Mouse (Mus musculus) limb, embryonic 15.5 days (tissue): ENCODE measurements at regions not wholly inside any gene's neighbourhood (a gene's known extent, or its start where the extent isn't known, plus 50 kb on each side); places are given as distances from the start of the nearest gene placed in this dataset.

Experiments used
- ATAC-seq: fragments of 200-750 bp; cut with Nextera tagmentation; 2 replicates; pipeline ENCODE4 v1.8.0; 2017; ENCODE audit warnings: low read depth, moderate TSS enrichment; ENCODE audit not compliant: insufficient number of reproducible peaks, low FRiP score, low TSS enrichment
- H3K27ac ChIP-seq: fragments of 300-500 bp; sonication (generic); 2 replicates; pipeline ENCODE4 v1.5.1; 2015; ENCODE audit warnings: moderate library complexity, mild to moderate bottlenecking, inconsistent platforms
- H3K27me3 ChIP-seq: fragments of 300-500 bp; sonication (generic); 2 replicates; pipeline ENCODE4 v1.6.1; 2015; ENCODE audit warnings: inconsistent platforms
- H3K36me3 ChIP-seq: fragments of 300-500 bp; sonication (generic); 2 replicates; pipeline ENCODE4 v1.6.1; 2015; ENCODE audit warnings: inconsistent platforms
- H3K4me1 ChIP-seq: fragments of 300-500 bp; sonication (generic); 2 replicates; pipeline ENCODE4 v1.6.1; 2015; ENCODE audit warnings: inconsistent platforms
- H3K4me2 ChIP-seq: fragments of 300-500 bp; sonication (generic); 2 replicates; pipeline ENCODE4 v1.6.1; 2015; ENCODE audit warnings: mild to moderate bottlenecking, inconsistent platforms
- H3K4me3 ChIP-seq: fragments of 300-500 bp; sonication (generic); 2 replicates; pipeline ENCODE4 v1.5.1; 2015; ENCODE audit warnings: mild to moderate bottlenecking, inconsistent platforms
- H3K9ac ChIP-seq: fragments of 300-500 bp; sonication (generic); 2 replicates; pipeline ENCODE4 v1.6.1; 2015; ENCODE audit warnings: inconsistent platforms
- H3K9me3 ChIP-seq: fragments of 300-500 bp; sonication (generic); 2 replicates; pipeline ENCODE4 v1.6.1; 2016; ENCODE audit warnings: inconsistent platforms
- WGBS: fragments of 180-500 bp; shearing (Covaris S2); methylation state at CpG from one replicate; pipeline ENCODE4 v1.1.7; 2015; 5-methylcytosine and 5-hydroxymethylcytosine counted together

DNA sequence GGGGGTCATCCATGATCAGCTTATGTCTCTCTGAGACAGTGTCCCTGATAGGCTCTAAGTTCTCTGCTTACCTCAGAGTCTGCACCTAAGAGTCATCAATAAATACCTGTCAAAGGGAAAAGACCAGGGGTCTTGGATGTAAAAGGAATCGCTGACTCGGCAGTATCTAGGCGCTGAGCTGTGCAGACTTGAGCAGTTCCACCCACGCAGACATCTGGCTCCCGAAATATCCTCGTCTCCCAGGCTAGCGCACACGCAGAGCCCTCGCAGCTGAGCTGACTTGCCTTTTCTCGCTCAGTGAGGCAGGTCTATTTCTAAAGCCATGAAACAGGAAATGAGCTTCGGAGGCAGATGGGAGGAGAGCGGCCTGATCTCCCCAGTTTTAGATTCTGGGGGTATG, 412.1 kb downstream of the Matn1 start:
- no peaks in the 10 kb centered on the region for H3K36me3 ChIP-seq
- 60% methylated on average over 12 of the region's 12 CpGs for WGBS

GRCm38 (mm10) chr4:131363030-131363429, 418.8 kb downstream of the Matn1 start:
- no peaks in the 10 kb centered on the region for H3K27me3 ChIP-seq
- no peak overlapping the region for H3K4me3 ChIP-seq
- H3K4me2 ChIP-seq = no peak overlapping the region
- WGBS = 70% methylated on average over 1 of the region's 1 CpGs
- ATAC-seq = no peak
- no peak overlapping the region for H3K9ac ChIP-seq
- H3K4me1 ChIP-seq = no peaks in the 10 kb centered on the region
- no peaks in the 10 kb centered on the region for H3K36me3 ChIP-seq
- no peak overlapping the region for H3K27ac ChIP-seq
- no peaks in the 10 kb centered on the region for H3K9me3 ChIP-seq

More for the DNA sequence above, 412.1 kb downstream of the Matn1 start:
- Histone ChIP-seq H3K4me1 (no peaks in the 10 kb centered on the region), H3K9ac (no peak overlapping the region), H3K27ac (no peak overlapping the region), H3K9me3 (no peaks in the 10 kb centered on the region), H3K4me3 (no peak overlapping the region), H3K27me3 (no peaks in the 10 kb centered on the region), H3K4me2 (no peak overlapping the region)
- no peak for ATAC-seq

GRCm38 (mm10) chr4:131364671-131365252, 420.6 kb downstream of the Matn1 start:
- no peak for ATAC-seq
- Histone ChIP-seq H3K4me3 (no peak overlapping the region), H3K27ac (no peak overlapping the region)

GRCm38 (mm10) chr4:131366006-131366405, 421.8 kb downstream of the Matn1 start:
- H3K4me1 ChIP-seq = no peaks in the 10 kb centered on the region
- ATAC-seq = no peak
- H3K36me3 ChIP-seq = no peaks in the 10 kb centered on the region
- no peak overlapping the region for H3K27ac ChIP-seq
- no peak overlapping the region for H3K9ac ChIP-seq
- H3K27me3 ChIP-seq = no peaks in the 10 kb centered on the region
- H3K4me3 ChIP-seq = no peak overlapping the region
- WGBS = 58% methylated on average over 2 of the region's 2 CpGs
- no peak overlapping the region for H3K4me2 ChIP-seq
- no peaks in the 10 kb centered on the region for H3K9me3 ChIP-seq

More at GRCm38 (mm10) chr4:131364671-131365252, 420.6 kb downstream of the Matn1 start:
- H3K36me3 ChIP-seq = no peaks in the 10 kb centered on the region
- WGBS = 40% methylated on average over 6 of the region's 6 CpGs
- no peak overlapping the region for H3K4me2 ChIP-seq
- H3K27me3 ChIP-seq = no peaks in the 10 kb centered on the region
- no peaks in the 10 kb centered on the region for H3K9me3 ChIP-seq
- no peaks in the 10 kb centered on the region for H3K4me1 ChIP-seq
- no peak overlapping the region for H3K9ac ChIP-seq

- H3K9ac ChIP-seq = no peak overlapping the region
- no peak for ATAC-seq
- no peaks in the 10 kb centered on the region for H3K36me3 ChIP-seq
- H3K4me2 ChIP-seq = no peak overlapping the region
- H3K9me3 ChIP-seq = no peaks in the 10 kb centered on the region
- WGBS = 26% methylated on average over 1 of the region's 1 CpGs
- no peak overlapping the region for H3K4me3 ChIP-seq
- no peak overlapping the region for H3K27ac ChIP-seq
- no peaks in the 10 kb centered on the region for H3K4me1 ChIP-seq
- no peaks in the 10 kb centered on the region for H3K27me3 ChIP-seq
Measured at GRCm38 (mm10) chr4:131366656-131367055, 422.5 kb downstream of the Matn1 start.

GRCm38 (mm10) chr4:131372517-131372916, 428.3 kb downstream of the Matn1 start:
- no peak for ATAC-seq
- no peak overlapping the region for H3K4me2 ChIP-seq
- H3K9ac ChIP-seq = no peak overlapping the region
- H3K27me3 ChIP-seq = no peaks in the 10 kb centered on the region
- no peaks in the 10 kb centered on the region for H3K9me3 ChIP-seq
- no peaks in the 10 kb centered on the region for H3K36me3 ChIP-seq
- no peak overlapping the region for H3K4me3 ChIP-seq
- H3K27ac ChIP-seq = no peak overlapping the region
- WGBS = 79% methylated on average over 16 of the region's 16 CpGs
- H3K4me1 ChIP-seq = no peaks in the 10 kb centered on the region

DNA sequence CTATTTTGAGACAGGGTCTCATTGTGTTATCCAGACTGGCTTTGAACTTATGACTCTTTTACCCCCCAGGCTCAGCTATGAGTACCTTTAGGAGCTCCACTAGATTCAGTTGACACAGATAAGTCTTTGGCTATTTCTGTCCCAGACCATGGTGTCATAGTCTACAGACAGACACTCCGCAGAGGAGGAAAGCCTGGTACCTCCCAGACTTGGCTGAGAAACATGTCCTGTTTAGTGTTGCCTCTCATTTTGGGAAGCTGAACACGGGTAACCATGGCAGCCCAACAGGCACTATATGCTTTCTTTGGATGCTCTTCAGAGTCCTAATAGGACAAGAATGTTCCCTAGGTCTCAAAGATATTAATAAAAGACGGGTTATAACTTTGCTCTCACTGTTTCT, 429.0 kb downstream of the Matn1 start:
- no peak overlapping the region for H3K4me2 ChIP-seq
- 78% methylated on average over 3 of the region's 3 CpGs for WGBS
- no peaks in the 10 kb centered on the region for H3K27me3 ChIP-seq
- H3K9ac ChIP-seq = no peak overlapping the region
- ATAC-seq = no peak
- no peaks in the 10 kb centered on the region for H3K36me3 ChIP-seq
- H3K9me3 ChIP-seq = no peaks in the 10 kb centered on the region
- no peak overlapping the region for H3K27ac ChIP-seq
- no peak overlapping the region for H3K4me3 ChIP-seq
- H3K4me1 ChIP-seq = no peaks in the 10 kb centered on the region

- H3K9ac ChIP-seq = no peak overlapping the region
- no peak overlapping the region for H3K4me2 ChIP-seq
- no peaks in the 10 kb centered on the region for H3K9me3 ChIP-seq
- H3K27me3 ChIP-seq = no peaks in the 10 kb centered on the region
- 89% methylated on average over 6 of the region's 6 CpGs for WGBS
- H3K4me3 ChIP-seq = no peak overlapping the region
- no peaks in the 10 kb centered on the region for H3K4me1 ChIP-seq
- H3K36me3 ChIP-seq = no peaks in the 10 kb centered on the region
- H3K27ac ChIP-seq = no peak overlapping the region
- no peak for ATAC-seq
Measured at GRCm38 (mm10) chr4:131374527-131375290, 430.5 kb downstream of the Matn1 start.

DNA sequence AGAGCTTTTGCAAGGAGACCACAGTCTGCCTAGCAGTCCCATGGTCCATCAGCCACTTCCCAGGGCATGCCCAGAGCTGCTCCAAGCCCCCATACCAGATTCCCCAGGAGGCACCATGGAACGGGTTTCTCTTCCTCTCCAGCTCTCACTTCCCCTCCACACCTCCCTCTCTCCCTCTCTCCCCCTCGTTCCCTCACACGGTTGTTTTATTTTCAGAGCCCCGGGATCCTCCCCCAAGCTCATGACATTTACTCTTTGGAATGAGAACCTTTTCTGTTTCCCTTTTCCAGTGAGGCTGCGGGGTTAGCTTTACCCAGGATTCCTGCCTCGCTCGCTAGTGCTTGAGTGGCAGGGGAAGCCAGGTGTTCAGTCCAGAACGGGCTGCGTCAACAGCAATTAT, 436.9 kb downstream of the Matn1 start:
- Histone ChIP-seq H3K27me3 (no peaks in the 10 kb centered on the region), H3K9ac (no peak overlapping the region), H3K4me3 (no peak overlapping the region), H3K4me2 (0 out of 2 replicates have a peak overlapping the region, but pooled peaks have one; percentile 5), H3K4me1 (peaks cover 23% of the 10 kb centered on the region), H3K27ac (0 out of 2 replicates have a peak overlapping the region, but pooled peaks have one; percentile 17), H3K9me3 (no peaks in the 10 kb centered on the region), H3K36me3 (no peaks in the 10 kb centered on the region)
- no peak for ATAC-seq
- WGBS = 30% methylated on average over 9 of the region's 9 CpGs

DNA sequence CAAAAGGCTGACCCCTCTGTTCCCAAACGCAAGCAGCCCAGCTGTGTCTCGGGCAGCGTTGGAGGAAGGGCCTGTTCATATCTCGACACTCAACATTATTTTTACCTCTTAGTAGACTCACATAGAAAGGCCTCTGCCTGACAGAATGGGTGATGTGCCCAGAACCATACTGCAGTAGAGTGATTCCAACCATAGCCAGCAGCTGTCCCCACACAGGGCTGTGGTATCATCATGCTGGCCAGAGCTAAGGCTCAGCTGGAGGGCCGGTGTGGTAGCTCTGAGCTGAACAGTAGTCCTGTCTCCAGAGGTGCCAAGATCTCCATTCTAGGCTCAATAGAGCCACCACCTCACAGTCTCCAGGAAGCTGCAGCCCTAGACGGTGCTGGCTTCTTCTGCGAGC, 437.3 kb downstream of the Matn1 start:
- Histone ChIP-seq H3K4me1 (peaks cover 23% of the 10 kb centered on the region), H3K27ac (no peak overlapping the region), H3K9me3 (no peaks in the 10 kb centered on the region), H3K36me3 (no peaks in the 10 kb centered on the region), H3K9ac (no peak overlapping the region), H3K4me2 (no peak overlapping the region), H3K27me3 (no peaks in the 10 kb centered on the region), H3K4me3 (no peak overlapping the region)
- WGBS = 72% methylated on average over 7 of the region's 7 CpGs
- no peak for ATAC-seq

DNA sequence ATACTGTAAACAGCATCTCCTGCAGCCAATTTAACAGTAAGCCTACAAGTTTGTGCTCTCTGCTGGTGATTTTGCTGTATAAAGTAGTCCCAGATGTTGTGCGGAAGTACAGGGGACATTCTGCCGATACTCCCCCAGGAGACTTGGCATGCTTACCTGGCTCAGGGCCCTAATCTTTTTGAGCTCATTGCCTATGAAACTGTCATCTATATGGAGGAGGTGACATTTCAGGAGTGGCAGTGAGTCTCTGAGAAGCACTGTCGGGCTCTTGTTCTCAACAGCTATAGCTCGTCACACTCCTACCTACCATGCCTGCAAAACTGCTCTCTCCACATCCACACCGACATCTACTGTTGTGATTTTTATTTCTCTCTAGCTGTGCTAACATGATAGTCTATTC, 439.7 kb downstream of the Matn1 start:
- no peak for ATAC-seq
- no peaks in the 10 kb centered on the region for H3K36me3 ChIP-seq
- H3K9me3 ChIP-seq = no peaks in the 10 kb centered on the region
- no peak overlapping the region for H3K4me3 ChIP-seq
- H3K4me2 ChIP-seq = no peak overlapping the region
- H3K27ac ChIP-seq = no peak overlapping the region
- H3K4me1 ChIP-seq = peaks cover 23% of the 10 kb centered on the region
- 42% methylated on average over 5 of the region's 5 CpGs for WGBS
- no peak overlapping the region for H3K9ac ChIP-seq
- no peaks in the 10 kb centered on the region for H3K27me3 ChIP-seq

GRCm38 (mm10) chr4:131386961-131387360, 442.8 kb downstream of the Matn1 start:
- Histone ChIP-seq H3K9ac (no peak overlapping the region), H3K4me3 (no peak overlapping the region), H3K27ac (no peak overlapping the region), H3K4me2 (no peak overlapping the region), H3K36me3 (no peaks in the 10 kb centered on the region), H3K4me1 (peaks cover 18% of the 10 kb centered on the region), H3K9me3 (no peaks in the 10 kb centered on the region), H3K27me3 (no peaks in the 10 kb centered on the region)
- WGBS = 74% methylated on average over 10 of the region's 10 CpGs
- ATAC-seq = no peak
